Mouse (Mus musculus): ENCODE data around the gene Tas2r135.

DNA sequence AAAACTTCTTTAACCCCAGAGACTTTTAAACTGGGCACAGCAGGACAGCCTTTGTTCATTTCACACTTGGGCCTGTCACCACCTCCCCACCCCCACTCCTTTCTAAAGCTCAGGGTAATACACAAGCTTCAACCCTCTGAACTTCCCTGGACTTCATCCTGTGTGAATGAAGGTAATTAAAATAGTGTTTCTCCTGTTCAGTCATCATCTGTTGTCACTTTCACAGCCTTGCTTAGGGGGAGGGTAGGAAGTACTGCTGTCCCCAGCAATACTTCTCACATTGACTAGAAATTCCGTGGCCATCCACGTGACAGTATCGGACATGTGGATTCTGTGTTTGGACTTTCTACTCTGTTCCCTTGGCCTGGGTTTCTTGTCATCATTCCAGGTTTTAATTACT is 35.4 kb upstream of the Tas2r135 start:
- no peak for TF ChIP-seq ELF1 (IDR thresholded peaks at IDR 0.05; ENCODE audit: low read depth, low read length)
- TF ChIP-seq USF2 (IDR thresholded peaks at IDR 0.05; ENCODE audit: borderline replicate concordance in 1 of 2, insufficient read depth in 1 of 2, low read depth in 1 of 2, low read length in 2 of 2), result no peak
- no peak for TF ChIP-seq CTCF (IDR thresholded peaks at IDR 0.05 in 2 of 3, conservative IDR thresholded peaks at IDR 0.05 in 1 of 3; ENCODE audit: control insufficient read depth in 1 of 3, insufficient read depth in 1 of 3, low read depth in 2 of 3, low read length in 3 of 3, poor library complexity in 1 of 3, severe bottlenecking in 1 of 3)
